Mouse (Mus musculus): ENCODE results near the gene Smad9.

DNA sequence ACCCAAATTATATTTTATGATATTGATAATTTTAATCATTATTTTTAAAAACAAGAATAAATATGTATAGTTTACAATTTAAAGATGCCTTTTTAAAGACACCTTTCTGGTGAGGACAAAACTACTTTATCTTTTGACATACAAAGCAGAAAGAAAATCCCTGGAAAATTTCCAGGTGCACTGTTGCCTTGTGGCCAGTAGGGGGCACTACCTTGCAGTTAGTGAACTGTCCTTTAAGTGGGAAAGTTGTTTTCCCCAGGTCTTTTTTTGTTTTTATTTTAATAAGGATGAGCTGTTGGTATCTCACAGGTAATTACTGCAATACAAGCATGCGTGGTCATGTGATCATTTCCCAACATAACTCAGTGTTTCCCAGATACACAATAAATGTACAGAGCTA, 40.4 kb downstream of the Smad9 start:
- TF ChIP-seq EP300 (IDR thresholded peaks at IDR 0.05; ENCODE audit: low read depth) (no peak), CTCF (IDR thresholded peaks at IDR 0.05; ENCODE audit: low read depth) (peak; percentile 36; the same call in 1 of the 2 replicates)

All from liver, embryonic 14.5 days (tissue).